Mouse (Mus musculus): Measurements from ENCODE around the gene Psd.

- TF ChIP-seq POLR2A (IDR thresholded peaks at IDR 0.05; ENCODE audit: extremely low read depth, insufficient read depth, low read length) (no peak), CTCF (IDR thresholded peaks at IDR 0.05; ENCODE audit: low read depth, low read length) (no peak)
Observed at GRCm38 (mm10) chr19:46324366-46324765, 2.6 kb downstream of the Psd start.

All from liver, adult 2 months (tissue).